Mouse (Mus musculus) olfactory bulb, adult 2 months (tissue): ENCODE results near the gene Mlec. TPM values are rescaled to one million over a fixed set of nuclear protein-coding genes. Genes with fewer than 3 reads are reported as not detected.
A peak's percentile ranks its signal among the peaks of the same experiment; 100 is the strongest.

Experiments used
- H3K27ac ChIP-seq: fragments of 200-500 bp; 2 replicates; pipeline ENCODE4 v1.5.1; 2012; ENCODE audit warnings: low read depth, low read length; ENCODE audit not compliant: insufficient read depth
- H3K4me1 ChIP-seq: fragments of 200-500 bp; 2 replicates; pipeline ENCODE4 v1.6.1; 2012; ENCODE audit warnings: low read length; ENCODE audit not compliant: control insufficient read depth, insufficient read depth
- H3K4me3 ChIP-seq: fragments of 200-500 bp; 2 replicates; pipeline ENCODE4 v1.5.1; 2012; ENCODE audit warnings: mild to moderate bottlenecking, low read depth, low read length, moderate library complexity; ENCODE audit not compliant: insufficient read depth
- CTCF ChIP-seq: fragments of 200-500 bp; IDR thresholded peaks from 2 replicates; pipeline ENCODE4 v1.5.1; 2012; ENCODE audit warnings: low read depth, mild to moderate bottlenecking, low read length, moderate library complexity; ENCODE audit not compliant: insufficient read depth
- POLR2A ChIP-seq: fragments of 200-500 bp; IDR thresholded peaks from 2 replicates; pipeline ENCODE4 v1.6.1; 2012; ENCODE audit warnings: mild to moderate bottlenecking, low read depth, low read length, moderate library complexity; ENCODE audit not compliant: insufficient read depth
- WGBS: fragments of 180-500 bp; shearing (Covaris S2); methylation state at CpG from one replicate; pipeline ENCODE4 v1.1.7; 2018; 5-methylcytosine and 5-hydroxymethylcytosine counted together
- polyA plus RNA-seq: library from polyadenylated mRNA; stranded (reverse); fragments of >200 nt; gene quantifications from 2 replicates; pipeline ENCODE4 v1.2.4, GENCODE M21; 2012; ENCODE audit warnings: low replicate concordance; ENCODE audit not compliant: missing spikeins, insufficient read depth, insufficient read length

The Mlec gene
- polyA plus RNA-seq, 1 experiment = not detected

DNA sequence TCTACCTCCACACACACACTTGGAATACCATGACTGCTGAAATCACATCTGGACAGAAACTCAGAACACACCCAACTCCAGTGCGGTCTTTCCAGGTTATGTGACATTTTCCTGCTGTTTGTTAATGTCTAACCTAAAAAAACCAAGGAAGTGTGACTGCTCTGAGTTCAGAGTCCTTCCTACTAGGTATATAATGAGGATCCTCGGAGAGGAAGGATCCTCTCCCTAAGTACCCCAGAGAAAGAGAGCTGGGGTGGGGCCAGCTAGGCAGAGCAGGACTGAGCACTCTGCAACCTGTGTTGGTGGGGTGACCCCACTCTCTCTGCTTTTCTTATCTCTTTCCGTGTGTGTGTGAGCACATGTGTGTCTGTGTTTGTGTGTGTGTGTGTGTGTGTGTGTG, 10.6 kb downstream of the Mlec start:
- no peak overlapping the region for H3K27ac ChIP-seq
- no peak for TF ChIP-seq CTCF
- TF ChIP-seq POLR2A = no peak
- WGBS = 88% methylated on average over 3 of the region's 3 CpGs
- no peak overlapping the region for H3K4me3 ChIP-seq
- H3K4me1 ChIP-seq = peaks cover 29% of the 10 kb centered on the region

DNA sequence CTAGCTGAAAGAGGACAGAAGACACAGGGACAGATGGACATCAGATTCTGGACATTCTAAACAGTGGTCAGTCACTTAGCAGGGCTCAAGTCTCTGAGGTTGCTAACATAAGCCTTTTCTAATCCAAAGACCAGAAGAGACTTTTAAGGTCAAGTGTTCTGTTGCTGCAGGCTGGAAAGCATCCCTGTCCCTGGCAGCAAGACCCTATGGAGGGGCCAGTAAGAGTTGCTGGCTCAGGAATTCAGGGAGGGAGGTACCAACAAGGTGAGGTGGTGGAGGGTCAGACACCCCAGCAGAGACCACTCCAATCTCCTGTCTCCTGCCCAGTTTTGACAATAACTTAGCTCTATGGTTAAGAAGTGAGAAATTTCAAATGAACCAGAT, 11.2 kb downstream of the Mlec start:
- TF ChIP-seq POLR2A (no peak), CTCF (no peak)
- no peak overlapping the region for H3K4me3 ChIP-seq
- H3K27ac ChIP-seq = no peak overlapping the region
- peaks cover 29% of the 10 kb centered on the region for H3K4me1 ChIP-seq

GRCm38 (mm10) chr5:115145976-115146746, 11.8 kb downstream of the Mlec start:
- Histone ChIP-seq H3K4me1 (peaks cover 29% of the 10 kb centered on the region), H3K4me3 (no peak overlapping the region), H3K27ac (no peak overlapping the region; the same call in none of the 2 replicates)
- TF ChIP-seq POLR2A (no peak), CTCF (no peak)
- WGBS = 72% methylated on average over 6 of the region's 6 CpGs

DNA sequence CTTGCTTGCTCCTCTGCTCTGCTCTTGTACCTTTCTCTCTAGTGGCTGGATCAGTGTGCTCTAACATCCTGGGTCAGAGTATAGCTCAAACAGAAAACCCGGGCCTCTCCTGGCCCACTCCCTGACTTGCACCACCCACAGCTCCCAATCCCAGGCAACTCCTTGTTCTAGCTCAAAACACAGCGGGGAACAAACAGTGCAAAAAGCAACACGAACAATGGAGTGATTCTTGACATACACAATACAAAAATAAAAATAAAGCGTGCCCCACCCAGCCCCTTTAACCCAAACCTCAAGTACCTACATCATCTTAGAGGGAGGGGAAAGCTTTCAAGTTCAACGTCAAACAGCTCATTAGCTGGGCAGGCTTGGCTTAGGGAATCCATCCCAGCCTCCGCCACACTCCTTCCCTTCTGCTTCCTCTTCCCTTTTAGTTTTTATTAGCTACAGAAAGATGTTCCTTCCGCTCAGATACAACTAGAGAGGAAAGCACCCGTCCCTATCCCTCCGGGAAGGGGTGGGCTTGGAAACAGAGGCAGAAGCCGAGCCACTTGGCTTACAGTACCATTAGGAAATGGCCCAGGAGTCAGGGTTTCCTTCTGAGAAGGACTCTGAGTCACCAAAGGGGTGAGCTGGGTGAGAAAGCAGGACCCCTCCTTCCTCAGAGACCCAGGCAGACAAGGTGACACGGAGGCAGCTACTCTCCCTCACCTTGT, 12.6 kb downstream of the Mlec start:
- Histone ChIP-seq H3K27ac (peak overlapping the region; percentile 42; the same call in 1 of the 2 replicates), H3K4me1 (peaks cover 29% of the 10 kb centered on the region), H3K4me3 (no peak overlapping the region)
- no peak for TF ChIP-seq CTCF
- no peak for TF ChIP-seq POLR2A
- WGBS = 39% methylated on average over 11 of the region's 11 CpGs

- peak overlapping the region; percentile 16; the same call in 1 of the 2 replicates for H3K27ac ChIP-seq
Measured at GRCm38 (mm10) chr5:115144471-115144870, 13.5 kb downstream of the Mlec start.

GRCm38 (mm10) chr5:115143552-115143951, 14.4 kb downstream of the Mlec start:
- Histone ChIP-seq H3K27ac (no peak overlapping the region), H3K4me1 (peaks cover 29% of the 10 kb centered on the region), H3K4me3 (no peak overlapping the region)
- whole genome bisulfite sequencing = 53% methylated on average over 10 of the region's 10 CpGs
- TF ChIP-seq POLR2A = no peak
- no peak for TF ChIP-seq CTCF

More at GRCm38 (mm10) chr5:115144471-115144870, 13.5 kb downstream of the Mlec start:
- no peak overlapping the region for H3K4me3 ChIP-seq
- peaks cover 29% of the 10 kb centered on the region for H3K4me1 ChIP-seq
- WGBS = 65% methylated on average over 6 of the region's 6 CpGs
- TF ChIP-seq POLR2A (no peak), CTCF (no peak)

DNA sequence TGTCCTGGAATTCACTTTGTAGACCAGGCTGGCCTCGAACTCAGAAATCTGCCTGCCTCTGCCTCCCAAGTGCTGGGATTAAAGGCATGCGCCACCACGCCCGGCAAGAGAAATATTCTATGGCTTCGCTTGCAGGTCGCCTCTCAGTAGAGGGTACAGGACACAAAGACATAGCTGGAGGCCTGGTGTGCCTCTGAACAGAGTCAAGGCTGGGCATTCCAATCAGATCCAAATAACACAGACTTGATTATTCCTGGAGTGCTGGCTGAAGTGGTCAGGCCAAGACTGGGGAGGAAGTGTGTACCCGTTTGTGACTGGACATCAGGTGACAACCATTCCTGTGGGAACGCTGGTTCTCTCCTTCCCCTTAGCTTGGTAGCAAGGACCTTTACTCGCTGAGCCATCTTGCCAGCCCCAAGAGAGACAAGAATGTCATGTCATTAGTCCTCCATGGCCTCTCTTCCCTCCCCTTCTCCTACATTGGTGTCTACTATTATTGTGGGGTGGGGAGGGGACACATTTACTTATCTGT, 15.7 kb downstream of the Mlec start:
- 88% methylated on average over 9 of the region's 9 CpGs for WGBS
- Histone ChIP-seq H3K27ac (no peak overlapping the region), H3K4me1 (peaks cover 29% of the 10 kb centered on the region), H3K4me3 (no peak overlapping the region)
- TF ChIP-seq POLR2A = no peak
- no peak for TF ChIP-seq CTCF

DNA sequence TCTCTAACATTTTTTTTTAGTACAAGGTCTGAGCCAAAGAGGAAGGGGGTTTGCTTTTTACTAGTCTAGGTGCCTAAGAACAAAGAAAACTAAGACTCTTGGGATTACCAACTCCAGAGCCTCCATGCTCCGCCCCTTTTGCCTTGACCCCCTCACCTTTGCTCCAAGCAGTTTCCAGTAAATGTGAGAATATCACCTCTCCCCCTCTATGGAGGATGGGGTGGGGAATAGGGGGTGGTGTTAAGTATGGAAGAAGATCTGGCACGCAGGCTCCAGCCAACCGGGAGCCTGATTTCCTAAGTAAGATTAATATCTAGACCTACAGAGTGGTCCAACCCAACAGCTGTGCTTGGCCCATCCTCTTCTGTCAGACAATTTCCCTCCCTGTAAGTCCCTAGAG, 17.3 kb downstream of the Mlec start:
- WGBS = 74% methylated on average over 3 of the region's 3 CpGs
- Histone ChIP-seq H3K27ac (no peak overlapping the region), H3K4me3 (no peak overlapping the region), H3K4me1 (peaks cover 25% of the 10 kb centered on the region)
- TF ChIP-seq CTCF (no peak), POLR2A (no peak)

DNA sequence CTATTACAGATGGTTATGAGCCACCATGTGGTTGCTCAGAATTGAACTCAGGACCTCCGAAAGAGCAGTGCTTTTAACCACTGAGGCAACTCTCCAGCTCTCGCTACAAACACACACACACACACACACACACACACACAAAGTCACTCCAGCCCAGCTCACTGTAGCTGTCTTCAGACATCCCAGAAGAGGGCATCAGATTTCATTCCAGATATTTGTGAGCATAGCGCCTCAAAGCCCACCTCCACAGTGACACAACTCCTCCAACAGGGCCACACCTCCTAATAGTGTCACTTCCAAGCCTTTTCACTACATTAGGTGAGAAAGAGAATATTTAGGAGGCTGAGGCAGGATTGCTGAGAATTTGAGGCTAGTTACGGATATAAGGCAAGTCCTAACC, 18.9 kb downstream of the Mlec start:
- peaks cover 12% of the 10 kb centered on the region for H3K4me1 ChIP-seq
- TF ChIP-seq POLR2A = no peak
- no peak for TF ChIP-seq CTCF
- WGBS = 87% methylated on average over 4 of the region's 4 CpGs
- no peak overlapping the region for H3K4me3 ChIP-seq
- H3K27ac ChIP-seq = no peak overlapping the region
